Mouse (Mus musculus): ENCODE results near the gene Hspa8.

DNA sequence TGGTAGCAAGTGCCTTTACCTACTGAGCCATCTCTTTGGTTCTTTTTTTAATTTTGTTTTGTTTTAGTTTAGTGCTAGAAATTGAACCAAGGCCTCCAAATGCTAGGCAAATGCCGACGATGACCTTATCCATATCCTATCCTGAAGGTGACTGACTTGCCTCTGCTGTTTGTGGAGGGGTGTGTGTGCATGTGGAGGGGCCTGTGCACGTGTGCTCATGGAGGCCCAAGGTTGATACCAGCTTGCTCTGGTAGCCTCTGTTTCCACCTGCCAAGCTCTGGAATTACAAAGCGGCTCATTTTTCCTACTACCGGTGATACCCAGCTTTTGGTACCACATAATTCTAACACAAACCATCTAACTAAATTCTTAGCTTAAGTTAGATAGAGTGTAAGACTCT lies 7.2 kb upstream of the Hspa8 start:
- TF ChIP-seq CTCF (IDR thresholded peaks at IDR 0.05; ENCODE audit: extremely low read depth, insufficient read depth, low read length): no peak
- no peak for TF ChIP-seq POLR2A (IDR thresholded peaks at IDR 0.05; ENCODE audit: extremely low read depth, insufficient read depth, low read length)
